Mouse (Mus musculus): ENCODE results near the gene Zfp334. TPM values are rescaled to one million over a fixed set of nuclear protein-coding genes. Genes with fewer than 3 reads are reported as not detected.
A peak's percentile ranks its signal among the peaks of the same experiment; 100 is the strongest.

The Zfp334 gene
- polyA plus RNA-seq, 1 experiment: 1.6 TPM

DNA sequence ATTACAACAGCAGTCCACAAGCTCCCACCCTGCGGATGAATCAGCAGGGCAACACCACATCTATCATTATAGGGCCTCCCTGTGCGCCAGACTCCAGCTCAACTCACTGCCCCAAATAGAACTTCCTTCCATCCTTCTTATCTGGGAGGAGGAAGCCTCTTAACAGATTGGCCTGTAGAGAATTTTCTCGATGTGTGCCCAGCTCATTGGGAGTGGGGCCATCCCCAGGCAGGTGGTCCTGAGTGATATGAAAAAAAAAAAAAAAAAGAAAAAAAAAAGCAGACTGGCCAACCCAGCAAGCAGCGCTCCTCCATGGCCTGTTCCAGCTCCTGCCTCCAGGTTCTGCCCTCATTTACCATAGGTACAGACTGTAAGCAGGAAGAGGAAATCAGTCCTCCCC lies 12.1 kb downstream of the Zfp334 start:
- no peak for DNase-seq (ENCODE audit: low read depth)

DNA sequence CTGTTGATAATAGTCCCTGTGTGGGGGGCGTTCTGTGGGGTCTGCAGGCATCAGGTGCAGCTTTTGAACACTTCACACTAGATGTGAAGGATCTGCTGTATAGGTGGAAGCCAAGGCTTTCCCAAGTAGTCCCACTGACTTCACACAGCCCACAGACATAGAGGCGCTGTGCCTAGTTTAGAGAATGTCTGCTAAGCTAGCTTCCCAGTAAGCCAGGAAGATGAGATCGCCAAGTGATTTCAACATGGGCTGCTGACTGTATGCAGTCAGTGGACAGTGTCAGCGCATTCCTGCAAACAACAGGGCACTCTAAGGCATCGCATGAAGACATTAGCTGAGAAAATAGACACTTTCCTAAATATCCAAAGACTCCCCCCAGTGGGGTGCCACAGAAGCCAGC lies 12.6 kb downstream of the Zfp334 start:
- DNase-seq (ENCODE audit: low read depth): no peak

DNA sequence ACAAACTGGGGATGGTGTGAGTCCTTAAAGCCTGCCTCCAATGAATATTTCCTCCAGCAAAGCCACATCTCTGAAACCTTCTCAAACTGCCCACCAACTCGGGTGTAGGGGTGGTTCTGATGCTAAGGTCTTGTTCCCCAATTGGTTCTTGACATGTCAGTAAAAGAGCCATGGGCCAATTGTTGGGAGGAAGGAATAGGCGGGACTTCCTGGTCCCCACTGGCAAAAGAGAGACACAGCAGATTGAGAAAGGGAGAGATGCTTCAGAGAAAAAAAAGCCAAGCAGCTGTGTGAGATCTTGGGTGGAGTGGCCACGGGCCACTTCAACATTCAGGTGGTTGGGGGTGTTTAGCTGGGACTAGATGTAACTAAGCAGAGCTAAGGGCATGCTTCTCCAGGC lies 17.0 kb downstream of the Zfp334 start:
- DNase-seq (ENCODE audit: low read depth): no peak

DNA sequence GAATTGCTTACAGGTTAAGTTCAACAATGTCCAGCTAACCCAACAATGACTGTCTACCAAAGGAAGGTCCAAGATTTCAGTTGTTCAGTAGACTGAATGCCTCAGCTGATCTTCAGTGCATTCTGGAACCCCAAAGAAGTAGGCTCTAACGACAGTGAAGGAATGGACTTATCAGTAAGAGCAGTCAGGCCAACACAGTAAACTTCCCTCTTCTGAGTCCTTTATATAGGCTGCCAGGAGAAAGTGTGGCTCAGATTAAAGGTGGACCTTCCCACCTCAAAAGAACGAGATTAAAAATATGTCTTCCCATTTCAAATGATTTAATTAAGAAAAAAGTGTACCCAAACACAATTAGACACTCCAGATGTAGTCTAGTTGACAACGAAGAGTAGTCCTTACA lies 17.7 kb downstream of the Zfp334 start:
- no peak for DNase-seq (ENCODE audit: low read depth)

DNA sequence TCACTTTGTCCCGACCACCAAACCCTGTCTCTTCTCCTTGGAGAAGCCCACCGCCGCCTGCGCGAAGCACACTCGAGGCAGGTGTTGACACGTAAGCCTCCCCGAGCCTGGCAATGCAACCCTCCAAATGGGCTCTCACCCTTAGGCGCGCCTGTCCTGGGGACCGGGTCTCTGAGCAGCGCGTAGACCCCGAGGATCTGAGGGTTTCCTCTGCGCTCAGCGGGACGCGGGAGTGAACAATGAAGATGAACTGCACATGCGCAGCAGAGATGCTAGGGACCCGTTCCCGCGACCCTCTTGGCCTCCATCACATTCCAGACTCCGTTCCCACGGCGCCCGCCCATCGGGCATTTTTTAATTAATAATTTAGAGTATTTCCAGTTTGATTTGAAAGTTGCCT lies 19.6 kb downstream of the Zfp334 start, which contains the start of gene Zfp663:
Gene Zfp663 (minus strand): TSS at position 234 of the 400 bp plus-strand sequence.
- DNase-seq (ENCODE audit: low read depth): no peak

DNA sequence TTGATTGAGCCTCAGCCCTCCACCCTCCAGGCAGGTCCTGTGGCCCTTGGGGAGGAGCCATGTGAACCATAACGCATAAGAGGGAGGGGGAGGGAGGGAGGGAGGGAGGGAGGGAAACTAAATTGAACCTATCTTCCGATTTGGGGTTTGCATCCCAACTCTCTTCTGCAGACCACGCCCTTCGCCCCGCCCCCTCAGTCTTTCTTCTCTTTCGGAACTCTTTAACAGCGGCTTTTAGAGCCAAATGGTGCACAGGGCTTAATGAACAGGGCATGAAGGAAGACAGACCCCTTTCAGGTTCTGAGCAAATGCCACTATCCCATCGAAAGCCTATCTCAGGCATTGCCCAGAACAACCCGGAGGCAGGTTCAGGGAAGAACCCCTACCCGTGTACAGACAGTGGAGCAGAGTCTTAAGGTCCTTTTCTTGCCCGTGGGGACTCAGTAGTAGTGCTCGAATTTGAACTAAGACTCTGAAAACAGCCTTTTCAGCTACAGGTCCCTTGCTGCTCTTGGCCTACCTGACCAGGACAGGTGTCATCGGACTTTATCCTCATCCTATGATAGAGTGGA lies 20.1 kb downstream of the Zfp334 start:
- no peak for DNase-seq (ENCODE audit: low read depth)

DNA sequence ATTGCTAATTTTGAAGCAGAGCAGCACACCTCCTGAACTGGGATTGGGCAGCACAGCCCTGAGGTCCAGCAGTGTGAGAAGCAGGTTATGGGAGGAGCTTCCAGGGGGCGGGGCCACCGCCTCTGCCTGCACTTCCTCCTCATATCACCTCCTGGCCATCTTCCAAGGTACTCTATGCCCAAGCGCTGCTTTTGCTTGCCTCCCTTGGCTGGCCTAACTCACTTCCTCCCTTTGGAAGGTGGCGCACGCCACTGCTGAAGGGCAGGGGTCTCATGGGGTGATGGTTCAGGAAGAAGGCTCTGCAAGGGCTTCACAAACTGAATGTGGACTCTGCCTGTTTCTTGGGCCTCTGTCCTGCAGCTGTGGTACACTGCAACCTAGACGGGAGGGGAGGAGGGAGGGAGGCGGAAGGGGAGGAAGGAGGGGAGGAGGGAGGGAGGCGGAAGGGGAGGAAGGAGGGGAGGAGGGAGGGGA lies 21.0 kb downstream of the Zfp334 start:
- DNase-seq (ENCODE audit: low read depth): peak; percentile 26

DNA sequence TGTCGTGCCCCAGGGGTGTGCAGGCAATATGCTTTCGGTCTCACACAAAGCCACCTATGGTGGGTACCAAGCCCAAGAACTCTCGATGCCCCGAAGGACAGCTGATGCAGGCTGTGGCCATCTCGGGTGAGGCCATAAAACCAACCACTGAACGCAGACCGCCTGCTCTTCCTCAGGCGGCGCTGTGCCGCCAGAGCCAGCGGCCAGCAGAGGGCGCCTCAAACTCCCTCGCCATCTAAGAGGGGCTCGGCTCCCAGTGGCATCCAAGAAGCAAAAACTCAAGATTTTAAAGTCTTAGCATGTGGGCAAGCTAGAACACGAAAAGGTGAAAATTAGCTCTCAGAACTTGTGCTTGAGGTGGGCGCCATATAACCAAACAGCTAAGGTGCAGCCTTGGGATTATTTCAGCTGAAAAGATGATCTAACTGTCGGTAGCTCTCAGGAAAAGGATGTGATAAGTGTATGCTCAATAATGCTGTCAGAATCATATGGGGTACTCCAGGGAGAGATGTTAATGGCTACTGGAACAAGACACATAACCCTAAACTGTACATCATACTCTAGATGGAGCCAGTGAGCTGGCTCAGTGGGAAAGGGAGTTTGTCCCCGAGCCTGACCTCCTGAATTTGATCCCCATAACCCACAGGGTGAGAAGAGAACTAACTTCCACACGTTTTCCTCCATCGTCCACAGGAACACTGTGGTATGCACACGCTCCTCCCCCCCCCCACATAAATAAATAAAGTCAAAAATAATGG lies 23.5 kb downstream of the Zfp334 start:
- DNase-seq (ENCODE audit: low read depth): no peak

DNA sequence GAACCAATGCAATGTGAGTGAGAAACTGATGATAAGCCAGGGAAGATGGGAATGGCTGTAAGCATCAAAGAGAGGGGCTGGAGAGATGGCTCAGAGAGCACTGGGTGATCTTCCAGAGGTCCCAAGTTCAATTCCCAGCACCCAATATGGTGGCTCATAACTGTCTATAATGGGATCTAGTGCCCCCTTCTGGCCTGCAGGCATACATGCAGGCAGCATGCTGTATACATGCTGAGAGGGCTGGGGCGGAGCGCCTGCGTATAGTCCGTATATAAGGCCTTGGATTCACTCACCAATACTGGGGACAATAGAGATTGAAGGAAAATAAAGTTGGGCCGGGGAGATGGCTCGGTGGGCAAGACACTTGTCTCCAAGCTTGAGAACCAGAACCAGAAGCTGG lies 24.8 kb downstream of the Zfp334 start:
- DNase-seq (ENCODE audit: low read depth): no peak

DNA sequence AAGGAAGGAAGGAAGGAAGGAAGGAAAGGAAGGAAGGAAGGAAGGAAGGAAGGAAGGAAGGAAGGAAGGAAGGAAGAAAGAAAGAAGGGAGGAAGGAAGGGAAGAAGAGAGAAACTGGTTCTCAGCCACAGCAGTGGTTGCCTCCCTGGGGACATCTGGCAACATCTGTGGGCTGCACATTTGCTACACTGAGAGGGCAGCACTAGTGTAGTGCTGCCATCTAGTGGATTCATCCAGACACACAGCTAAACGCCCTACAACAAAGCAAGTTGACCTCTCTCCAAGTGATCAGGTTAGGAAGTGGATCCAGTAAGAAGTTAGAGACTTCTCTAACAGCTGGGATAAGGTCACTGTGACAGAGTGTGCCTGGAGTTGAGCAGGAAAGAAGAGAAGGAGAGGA lies 27.2 kb downstream of the Zfp334 start:
- DNase-seq (ENCODE audit: low read depth): no peak

DNA sequence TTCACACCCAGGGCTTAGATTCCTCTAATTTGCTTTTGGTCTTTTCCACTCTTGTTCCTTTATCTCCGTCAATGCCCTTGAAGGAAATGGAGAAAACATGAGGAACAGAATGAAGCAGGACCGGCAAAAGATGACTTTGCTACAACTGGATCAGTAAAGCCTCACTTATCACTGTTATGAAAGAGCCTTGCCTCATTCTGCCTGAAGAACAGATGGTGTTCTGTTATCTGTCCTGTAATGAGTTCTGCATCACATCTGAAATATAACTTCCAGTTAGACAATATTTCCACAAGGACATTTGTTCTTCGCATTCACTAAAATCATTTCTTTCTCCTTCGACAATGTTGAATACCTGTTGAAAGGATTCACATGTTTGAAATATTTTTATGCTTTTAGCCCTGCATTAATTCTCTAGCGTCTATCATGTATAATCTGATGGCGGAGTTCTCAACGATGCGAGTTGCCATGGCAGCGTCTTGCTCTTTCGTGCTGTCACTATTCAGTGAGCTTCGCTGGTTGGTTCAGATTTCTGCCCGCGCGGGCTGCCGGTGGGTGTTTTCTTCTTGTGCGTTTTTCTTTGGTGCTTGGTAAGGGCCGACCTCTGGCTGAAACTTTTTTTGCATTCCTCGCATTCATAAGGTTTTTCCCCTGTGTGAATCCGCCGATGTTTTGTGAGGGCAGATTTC lies 36.1 kb downstream of the Zfp334 start:
- no peak for DNase-seq (ENCODE audit: low read depth)

DNA sequence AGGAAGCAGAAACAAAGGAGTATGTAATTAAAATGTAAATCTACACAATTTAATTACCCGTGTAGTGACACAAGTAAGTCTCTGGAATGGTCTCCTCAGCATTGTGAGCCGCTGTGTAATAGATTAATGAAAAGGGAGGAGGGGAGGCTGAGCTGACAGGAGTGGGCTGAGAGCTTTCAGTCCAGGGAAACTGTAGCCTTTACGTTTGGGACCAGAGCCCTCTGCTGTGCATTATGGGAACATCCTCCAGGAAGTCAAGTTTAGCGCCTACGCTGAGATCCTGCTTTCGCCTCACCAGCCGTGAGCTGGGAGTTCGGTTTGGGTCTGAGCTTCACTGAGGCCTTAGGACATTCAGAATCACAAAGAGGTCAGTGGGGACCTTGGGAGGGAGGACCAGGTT lies 38.6 kb downstream of the Zfp334 start:
- DNase-seq (ENCODE audit: low read depth): no peak

DNA sequence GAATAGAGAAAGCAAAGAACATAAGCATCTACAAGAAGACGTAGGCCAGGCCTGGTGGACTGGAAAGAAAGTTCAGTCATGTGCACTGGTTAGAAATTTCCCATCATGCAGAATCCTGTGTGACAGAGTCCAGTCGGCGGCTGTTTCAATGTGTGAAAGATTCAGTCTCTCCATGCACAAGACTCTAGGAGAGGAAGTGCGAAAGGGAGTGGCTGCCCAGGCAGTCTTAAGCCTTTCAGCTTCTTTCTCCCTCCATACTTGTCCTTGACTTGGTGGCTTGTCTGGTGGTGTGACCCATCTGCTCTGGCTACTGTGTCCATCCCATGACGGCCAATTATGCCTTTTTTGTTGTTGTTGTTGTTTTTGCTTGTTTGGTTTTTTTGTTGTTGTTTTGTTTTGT lies 41.9 kb downstream of the Zfp334 start:
- DNase-seq (ENCODE audit: low read depth): no peak

DNA sequence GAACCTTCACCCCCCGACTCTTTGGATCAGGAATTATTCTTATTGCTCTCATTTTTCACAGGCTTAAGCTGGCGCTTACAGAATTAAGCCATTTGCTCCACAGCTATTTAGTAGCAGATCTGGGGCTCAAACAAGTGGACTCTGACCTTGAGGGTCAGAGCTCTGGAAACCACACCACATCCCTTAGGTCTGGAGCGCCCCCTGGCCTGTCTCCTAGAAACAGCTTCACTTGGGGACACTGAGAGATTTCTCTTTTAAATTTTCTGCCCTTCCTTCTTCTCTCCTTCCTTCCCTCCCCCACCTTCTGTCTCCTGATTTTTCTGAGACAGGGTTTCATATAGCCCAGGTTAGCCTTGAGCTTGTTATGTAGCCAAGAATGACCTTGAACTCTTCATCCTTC lies 50.9 kb downstream of the Zfp334 start:
- no peak for DNase-seq (ENCODE audit: low read depth)

DNA sequence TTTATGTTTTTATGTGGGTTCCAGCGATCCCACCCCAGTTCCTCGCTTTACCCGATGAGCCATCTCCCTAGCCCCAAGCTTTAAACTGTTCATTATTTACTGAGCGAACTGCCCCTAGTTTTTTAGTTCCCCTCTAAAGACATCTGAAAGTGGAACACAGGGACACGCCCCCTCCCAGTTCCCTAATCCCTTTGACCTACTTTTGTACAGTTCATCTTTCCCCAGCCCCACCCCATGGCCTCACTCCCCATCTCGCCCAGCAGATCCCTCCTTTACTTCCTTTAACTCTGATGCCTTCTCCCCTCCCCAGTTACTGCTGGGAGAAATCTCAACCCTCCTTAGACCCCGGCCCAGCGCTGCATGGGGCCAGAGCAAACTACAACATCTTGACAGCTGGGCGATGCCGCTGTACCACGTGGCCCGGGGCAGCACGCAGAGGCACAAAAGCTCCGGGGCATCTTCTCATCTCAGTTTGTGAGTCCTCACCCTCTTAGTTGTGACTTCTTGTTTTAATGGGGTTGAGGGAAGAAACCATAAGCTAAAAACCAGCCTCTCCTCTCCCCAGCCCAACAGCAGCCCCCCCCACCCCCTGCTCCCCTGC lies 55.3 kb downstream of the Zfp334 start:
- no peak for DNase-seq (ENCODE audit: low read depth)

DNA sequence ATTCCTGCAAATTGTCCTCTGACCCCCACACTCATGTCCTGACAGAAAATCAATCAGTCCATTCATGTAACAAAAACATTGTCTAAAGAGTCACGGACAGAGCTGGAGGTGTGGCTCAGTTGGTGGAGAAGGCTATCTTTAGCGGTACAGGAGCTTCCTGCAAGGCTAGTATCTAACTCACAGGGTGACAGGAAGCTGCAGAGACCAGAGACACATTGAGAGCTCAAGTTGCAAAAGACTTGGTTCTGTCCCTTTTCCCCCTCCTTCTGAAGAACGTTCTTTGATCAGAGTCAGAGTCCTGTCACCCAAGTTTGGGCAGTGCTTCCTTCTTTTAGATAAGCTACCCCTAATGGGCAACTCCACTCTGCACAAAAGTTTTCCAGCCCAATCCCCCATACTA lies 58.4 kb downstream of the Zfp334 start:
- no peak for DNase-seq (ENCODE audit: low read depth)

DNA sequence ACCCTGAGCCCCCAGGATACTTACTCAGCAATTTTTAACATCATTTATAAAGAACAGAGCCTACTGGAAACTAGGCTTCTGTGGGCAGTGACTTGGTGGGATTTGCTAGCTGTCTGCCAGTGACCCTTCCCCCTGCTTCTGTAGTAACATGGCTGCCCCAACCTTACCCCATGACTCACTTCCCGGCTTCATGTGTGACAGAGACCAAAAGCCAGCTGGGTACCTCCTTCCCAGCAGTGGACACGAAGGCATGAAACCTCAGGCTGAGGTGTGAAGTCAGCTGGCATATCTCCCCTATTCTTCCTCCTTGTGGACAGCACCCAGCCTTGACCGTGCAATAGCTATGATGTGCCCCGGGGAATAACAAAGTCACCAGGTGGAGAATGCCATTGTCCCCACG lies 59.3 kb downstream of the Zfp334 start:
- no peak for DNase-seq (ENCODE audit: low read depth)

DNA sequence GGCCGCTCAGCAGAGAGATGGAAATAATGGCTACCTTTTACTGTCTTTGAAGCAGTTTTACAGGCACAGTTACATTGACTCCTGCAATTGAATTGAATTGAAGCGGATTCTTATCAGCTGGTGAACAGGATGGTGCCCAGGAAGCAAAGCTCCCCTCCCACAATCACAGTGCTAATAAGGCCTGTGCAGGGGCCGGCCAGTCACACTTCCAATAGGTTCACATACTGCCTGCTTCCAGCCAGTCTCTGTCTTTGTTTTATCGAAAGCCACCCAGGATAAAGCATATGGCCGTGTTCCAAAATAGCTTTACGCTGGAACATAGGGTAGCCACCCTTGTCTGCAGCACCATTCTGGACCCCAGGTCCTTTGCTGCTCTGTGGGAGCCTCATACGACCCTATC lies 60.7 kb downstream of the Zfp334 start:
- no peak for DNase-seq (ENCODE audit: low read depth)

DNA sequence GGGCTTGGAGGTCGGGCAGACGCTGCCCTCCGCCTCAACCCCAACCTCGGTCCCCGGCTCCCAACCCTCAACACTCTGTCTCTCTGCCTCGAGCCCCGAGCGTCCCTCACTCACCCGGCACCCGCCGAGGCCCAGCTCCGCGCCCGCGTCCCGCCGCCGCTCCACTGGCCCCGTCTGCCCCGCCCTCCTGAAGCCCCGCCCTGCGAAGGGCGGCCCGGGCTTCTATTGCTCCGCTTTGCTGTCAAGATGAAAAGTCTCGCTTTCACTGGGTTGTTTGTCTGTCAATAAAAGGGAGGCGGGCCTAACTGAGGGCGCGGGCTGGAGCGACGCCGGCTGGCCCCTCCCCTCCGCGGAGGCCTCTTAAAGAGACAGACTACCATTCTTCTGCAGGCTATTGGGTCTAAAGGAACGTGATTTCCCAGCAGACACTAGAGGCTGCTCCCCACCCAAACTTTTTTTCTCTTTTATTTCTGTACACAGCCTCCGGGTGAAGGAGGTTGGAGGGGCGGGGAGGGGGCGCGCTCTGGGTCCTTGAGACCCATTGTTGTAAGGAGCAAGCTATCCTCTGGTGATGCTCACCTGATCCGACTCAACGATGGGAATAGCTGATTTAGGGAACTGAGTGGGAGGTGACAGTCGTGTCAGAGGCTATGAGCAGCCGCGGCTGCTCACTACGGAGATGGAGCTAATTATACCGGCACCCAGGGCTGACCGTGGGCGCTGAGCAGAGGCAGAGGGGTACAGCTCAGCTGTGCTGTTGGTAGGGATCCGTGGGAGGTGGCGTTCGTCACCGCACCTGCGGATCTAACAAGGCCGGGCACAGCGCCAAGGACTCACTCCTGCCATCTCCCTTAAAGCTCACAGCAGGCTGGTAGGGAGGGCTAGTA lies 61.5 kb downstream of the Zfp334 start, which contains the start of gene Elmo2:
Gene Elmo2 (minus strand): TSS at position 176 of the 887 bp plus-strand sequence.
- peak; percentile 69 for DNase-seq (ENCODE audit: low read depth)

DNA sequence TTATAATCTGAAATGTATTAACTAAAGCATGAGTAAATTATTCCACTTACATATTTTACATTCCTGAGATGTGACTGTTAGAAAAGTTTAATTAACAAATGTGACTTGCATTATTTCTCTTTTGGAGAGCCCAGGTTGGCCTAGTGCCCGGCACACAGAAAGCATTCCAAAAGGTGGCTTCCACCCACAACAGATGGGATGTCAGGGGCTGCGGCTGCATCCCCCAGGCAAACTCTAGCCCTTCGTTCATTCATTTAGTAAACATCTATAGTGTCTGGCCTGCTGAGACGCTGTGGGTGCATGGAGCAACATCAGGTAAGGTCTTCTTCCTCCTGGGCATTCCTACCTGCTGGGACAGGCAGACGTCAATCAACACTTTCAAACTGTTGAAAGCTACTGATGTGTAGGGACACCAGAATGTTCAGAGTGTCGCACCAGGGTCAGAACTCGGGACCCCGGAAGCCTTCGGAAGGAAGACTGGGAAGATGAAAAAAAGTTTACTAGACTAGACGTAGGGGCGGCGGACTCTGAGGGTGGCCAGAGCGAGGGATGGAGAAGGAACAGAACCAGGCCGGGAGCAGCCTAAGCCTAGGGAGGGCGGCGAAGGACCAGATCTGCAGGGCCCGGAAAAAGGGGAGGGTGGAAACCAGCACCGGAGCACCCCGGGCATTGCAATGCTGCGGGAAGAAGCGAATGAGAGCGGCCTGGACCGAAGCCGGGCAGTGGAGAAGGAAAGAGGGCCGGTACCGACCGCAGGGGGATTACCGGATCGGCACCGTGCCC lies 62.3 kb downstream of the Zfp334 start:
- DNase-seq (ENCODE audit: low read depth): no peak

Measured in gonadal fat pad, adult 2 months (tissue).